Mouse (Mus musculus) liver, adult 2 months (tissue): Measurements from ENCODE around the gene Pi4k2a. TPM values are rescaled to one million over a fixed set of nuclear protein-coding genes. Genes with fewer than 3 reads are reported as not detected.

ENCODE experiments used
- DNase-seq: peaks from one replicate; pipeline ENCODE4 v3.0.0-alpha.2; 2011; ENCODE audit warnings: low read depth, low spot score; ENCODE audit errors: extremely low read depth
- H3K27ac ChIP-seq: fragments of 200-500 bp; replicated peaks from 2 replicates; pipeline ENCODE4 v1.5.1; 2012; ENCODE audit warnings: low read depth, mild to moderate bottlenecking, control low read depth, inconsistent platforms, low read length; ENCODE audit not compliant: insufficient read depth
- H3K27me3 ChIP-seq: fragments of 200-500 bp; 2 replicates; pipeline ENCODE4 v1.6.1; 2012; ENCODE audit warnings: mild to moderate bottlenecking, moderate library complexity, low read length, inconsistent platforms; ENCODE audit not compliant: control insufficient read depth, insufficient read depth
- H3K36me3 ChIP-seq: fragments of 200-500 bp; 2 replicates; pipeline ENCODE4 v1.6.1; 2012; ENCODE audit warnings: low read length, inconsistent platforms; ENCODE audit not compliant: control insufficient read depth, insufficient read depth
- H3K4me1 ChIP-seq: fragments of 200-500 bp; 2 replicates; pipeline ENCODE4 v1.6.1; 2011; ENCODE audit warnings: low read length; ENCODE audit not compliant: control insufficient read depth, insufficient read depth
- H3K4me3 ChIP-seq: fragments of 200-500 bp; 2 replicates; pipeline ENCODE4 v1.5.1; 2011; ENCODE audit warnings: low read depth, mild to moderate bottlenecking, control low read depth, low read length, moderate library complexity; ENCODE audit not compliant: insufficient read depth
- H3K79me2 ChIP-seq: fragments of 200-500 bp; 2 replicates; pipeline ENCODE4 v1.6.1; 2012; ENCODE audit warnings: inconsistent platforms, mild to moderate bottlenecking, low read length, moderate library complexity; ENCODE audit not compliant: control insufficient read depth, insufficient read depth
- H3K9ac ChIP-seq: fragments of 200-500 bp; 2 replicates; pipeline ENCODE4 v1.6.1; 2012; ENCODE audit warnings: low read depth, mild to moderate bottlenecking, control low read depth, inconsistent platforms, low read length
- CTCF ChIP-seq: fragments of 200-500 bp; IDR thresholded peaks from 2 replicates; pipeline ENCODE4 v1.5.1; 2011; ENCODE audit warnings: low read depth, low read length, control low read depth
- POLR2A ChIP-seq: fragments of 200-500 bp; IDR thresholded peaks from 2 replicates; pipeline ENCODE4 v1.6.1; 2011; ENCODE audit warnings: low read length, control low read depth; ENCODE audit not compliant: insufficient read depth; ENCODE audit errors: extremely low read depth
- WGBS: fragments of 180-500 bp; shearing (Covaris S2); methylation state at CpG from one replicate; pipeline ENCODE4 v1.1.7; 2018; 5-methylcytosine and 5-hydroxymethylcytosine counted together
- polyA plus RNA-seq: library from polyadenylated mRNA; depleted of rRNA; stranded (reverse); fragments of >200 nt; gene quantifications from 2 replicates; pipeline ENCODE4 v1.2.3, GENCODE M21; 2012
- total RNA-seq: library from RNA; depleted of rRNA; stranded (reverse); fragments of >200 nt; gene quantifications from 2 replicates; pipeline ENCODE4 v1.2.3, GENCODE M21; 2014

The Pi4k2a gene
- total and polyA plus RNA-seq, 2 experiments: 20.2 to 43.3 TPM

DNA sequence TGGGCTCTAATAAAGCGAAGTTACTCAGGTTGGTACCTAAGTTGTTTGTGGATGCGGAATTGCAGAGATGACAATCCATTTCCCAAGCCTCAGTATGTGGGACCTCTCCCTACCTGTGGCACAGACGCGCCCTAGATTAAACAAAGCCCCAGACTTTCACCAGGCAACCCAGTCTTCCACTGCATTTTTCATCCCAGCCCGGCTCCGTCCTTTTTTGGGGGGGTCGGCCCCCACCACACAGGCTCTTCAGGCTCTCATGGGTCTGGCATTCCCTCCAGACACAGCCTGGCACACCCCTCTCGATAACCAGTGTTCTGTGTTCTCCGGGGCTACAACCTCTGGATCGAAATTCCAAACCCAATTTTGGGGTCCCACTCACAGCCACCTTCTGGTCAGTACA lies 4.6 kb upstream of the Pi4k2a start:
- no peak overlapping the region for H3K27ac ChIP-seq
- peaks cover 3% of the 10 kb centered on the region; the same call in 1 of the 2 replicates for H3K4me1 ChIP-seq
- TF ChIP-seq CTCF: no peak
- TF ChIP-seq POLR2A: no peak
- H3K36me3 ChIP-seq: no peaks in the 10 kb centered on the region
- peaks cover 7% of the 10 kb centered on the region for H3K27me3 ChIP-seq
- H3K4me3 ChIP-seq: peak overlapping the region; percentile 46
- no peak for DNase-seq
- no peak overlapping the region for H3K9ac ChIP-seq
- 0 out of 2 replicates have a peak, but pooled peaks cover 3% of the 10 kb centered on the region for H3K79me2 ChIP-seq
- WGBS: 20% methylated on average over 10 of the region's 10 CpGs

DNA sequence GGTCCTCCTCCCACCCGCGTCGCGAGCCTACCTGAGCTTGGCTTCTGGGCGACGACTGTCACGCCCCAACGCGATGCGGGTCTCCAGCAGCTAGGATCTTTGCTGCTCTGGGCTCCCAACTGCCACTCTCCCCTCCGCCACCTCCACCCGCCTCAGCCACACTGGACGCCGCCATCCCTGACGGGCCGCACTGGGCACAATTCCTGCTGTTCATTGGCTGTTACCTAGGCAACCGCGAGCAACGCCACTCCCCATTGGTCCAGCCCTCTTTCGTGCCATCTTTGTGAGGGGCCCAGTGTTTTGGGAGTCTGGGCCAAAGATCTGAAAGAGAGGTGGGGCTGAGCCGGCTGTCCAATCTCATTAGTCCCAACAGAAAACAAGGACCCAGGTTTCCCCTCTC lies 4.1 kb upstream of the Pi4k2a start, which contains the start of gene Morn4:
TSS of gene Morn4 (minus strand) at position 192 of the 400 bp plus-strand sequence.
- Histone ChIP-seq H3K4me3 (peak within 1 kb of the TSS; percentile 46), H3K27ac (no peak within 1 kb of the TSS), H3K36me3 (no peaks in the 10 kb centered on the region), H3K27me3 (peaks cover 7% of the 10 kb centered on the region), H3K9ac (no peak within 1 kb of the TSS), H3K79me2 (peaks cover 7% of the 10 kb centered on the region; the same call in 1 of the 2 replicates), H3K4me1 (peaks cover 3% of the 10 kb centered on the region; the same call in 1 of the 2 replicates)
- no peak for DNase-seq
- 9% methylated on average over 21 of the region's 21 CpGs for WGBS
- TF ChIP-seq POLR2A (no peak), CTCF (no peak)

DNA sequence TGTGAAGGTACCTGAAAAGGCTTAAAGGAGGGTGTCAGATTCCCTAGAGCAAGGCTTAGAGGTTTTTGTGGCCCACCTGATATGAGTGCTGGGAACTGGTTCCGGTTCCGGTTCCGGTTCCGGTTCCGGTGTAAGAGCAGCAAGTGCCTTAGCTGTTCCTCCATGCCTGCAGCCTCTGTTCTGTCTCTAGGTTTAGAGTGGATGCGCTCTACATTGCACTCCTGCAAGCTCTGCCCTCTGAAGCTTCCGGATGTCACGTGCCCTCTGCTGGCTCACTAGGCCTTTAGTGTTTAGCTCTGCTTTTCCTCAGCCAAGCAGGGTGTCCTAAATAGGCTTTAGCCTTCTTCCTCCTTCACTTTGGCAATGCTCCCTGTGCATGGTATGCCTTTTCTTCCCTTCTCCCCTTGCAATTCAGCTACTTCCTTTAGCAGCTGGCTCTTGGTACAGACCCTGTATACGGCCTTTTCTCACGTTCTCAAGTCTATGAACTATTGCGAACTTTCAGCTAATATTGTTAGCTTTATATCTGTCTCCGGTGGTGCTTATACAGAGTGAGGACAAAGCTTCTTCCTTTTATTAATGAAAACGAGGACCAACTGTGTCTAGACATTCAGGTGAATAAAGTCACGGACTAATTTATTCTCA lies 1.0 kb upstream of the Pi4k2a start:
- DNase-seq: peak; percentile 88
- Histone ChIP-seq H3K4me1 (peaks cover 9% of the 10 kb centered on the region), H3K79me2 (peaks cover 27% of the 10 kb centered on the region; the same call in 1 of the 2 replicates), H3K9ac (0 out of 2 replicates have a peak overlapping the region, but pooled peaks have one; percentile 31), H3K36me3 (peaks cover 4% of the 10 kb centered on the region; the same call in 1 of the 2 replicates), H3K27me3 (peaks cover 7% of the 10 kb centered on the region), H3K27ac (peak overlapping the region; percentile 77), H3K4me3 (no peak overlapping the region)
- WGBS: 22% methylated on average over 14 of the region's 14 CpGs
- TF ChIP-seq POLR2A (no peak), CTCF (no peak)

- peak; percentile 39 for DNase-seq
- Histone ChIP-seq H3K27me3 (peaks cover 5% of the 10 kb centered on the region), H3K4me3 (peak overlapping the region; percentile 79), H3K79me2 (peaks cover 30% of the 10 kb centered on the region), H3K36me3 (peaks cover 7% of the 10 kb centered on the region), H3K27ac (peak overlapping the region; percentile 68), H3K9ac (peak overlapping the region; percentile 90), H3K4me1 (peaks cover 9% of the 10 kb centered on the region)
- TF ChIP-seq CTCF: no peak
- no peak for TF ChIP-seq POLR2A
- under 1% methylated on average over 52 of the region's 52 CpGs for WGBS
Measured at GRCm38 (mm10) chr19:42090637-42091141, 419 bp downstream of the Pi4k2a start.

- H3K79me2 ChIP-seq: peaks cover 17% of the 10 kb centered on the region
- no peaks in the 10 kb centered on the region for H3K27me3 ChIP-seq
- no peak for DNase-seq
- peaks cover 19% of the 10 kb centered on the region for H3K36me3 ChIP-seq
- peaks cover 10% of the 10 kb centered on the region; the same call in 1 of the 2 replicates for H3K4me1 ChIP-seq
- 62% methylated on average over 3 of the region's 3 CpGs for WGBS
- no peak overlapping the region for H3K9ac ChIP-seq
- H3K27ac ChIP-seq: no peak overlapping the region
- H3K4me3 ChIP-seq: no peak overlapping the region
- TF ChIP-seq CTCF (no peak), POLR2A (no peak)
Measured at GRCm38 (mm10) chr19:42099406-42099805, 9.1 kb downstream of the Pi4k2a start.

DNA sequence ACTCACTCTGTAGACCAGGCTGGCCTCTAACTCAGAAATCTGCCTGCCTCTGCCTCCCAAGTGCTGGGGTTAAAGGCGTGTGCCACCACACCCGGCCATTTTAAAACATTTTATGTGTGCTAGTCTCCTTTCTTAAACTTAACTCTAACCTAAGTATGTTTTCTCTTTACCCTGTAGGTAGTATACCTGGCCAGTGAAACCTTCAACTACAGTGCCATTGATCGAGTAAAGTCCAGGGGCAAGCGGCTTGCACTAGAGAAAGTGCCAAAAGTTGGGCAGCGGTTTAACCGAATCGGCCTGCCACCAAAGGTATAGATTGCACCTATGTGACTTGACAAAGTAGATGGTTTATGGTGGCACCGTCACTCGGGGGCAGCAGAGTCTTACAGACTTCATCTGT lies 14.4 kb downstream of the Pi4k2a start:
- Histone ChIP-seq H3K9ac (no peak overlapping the region), H3K4me3 (no peak overlapping the region), H3K79me2 (peaks cover 12% of the 10 kb centered on the region; the same call in 1 of the 2 replicates), H3K27ac (peak overlapping the region; percentile 65), H3K4me1 (peaks cover 14% of the 10 kb centered on the region), H3K36me3 (peaks cover 32% of the 10 kb centered on the region), H3K27me3 (no peaks in the 10 kb centered on the region)
- TF ChIP-seq CTCF (no peak), POLR2A (no peak)
- peak; percentile 77 for DNase-seq
- 34% methylated on average over 9 of the region's 9 CpGs for WGBS
